Mouse (Mus musculus): ENCODE data around the gene Wtip. TPM values are rescaled to one million over a fixed set of nuclear protein-coding genes. Genes with fewer than 3 reads are reported as not detected.
A peak's percentile ranks its signal among the peaks of the same experiment; 100 is the strongest.
"Not testable (repeated sequence)": the region's sequence is repeated elsewhere in the genome, so short reads cannot be mapped to it uniquely, and the experiment has no call there.

Wtip gene
- not detected in 2 replicates for polyA plus RNA-seq (2012; ENCODE audit: insufficient read depth, insufficient read length, low replicate concordance, missing spikeins)

- H3K4me3 ChIP-seq (ENCODE audit: insufficient read depth, low read depth, low read length), result peak within 1 kb of the TSS; percentile 93
- H3K27ac ChIP-seq (ENCODE audit: insufficient read depth, low read depth, low read length), result no peak within 1 kb of the TSS
- 6% methylated on average over 65 of the region's 65 CpGs for WGBS
Measured at GRCm38 (mm10) chr7:34133117-34133762, at the start of gene Wtip. Gene Wtip, minus strand, starts transcription at chr7:34133268.

GRCm38 (mm10) chr7:34176241-34176640 lies 43.2 kb upstream of the Wtip start:
- not testable (repeated sequence) for H3K4me3 ChIP-seq (ENCODE audit: insufficient read depth, low read depth, low read length); H3K4me1 ChIP-seq (ENCODE audit: control insufficient read depth, insufficient read depth, low read length); H3K27ac ChIP-seq (ENCODE audit: insufficient read depth, low read depth, low read length)
- 86% methylated on average over 6 of the region's 6 CpGs for WGBS

More at GRCm38 (mm10) chr7:34133117-34133762, at the start of gene Wtip:
- H3K4me1 ChIP-seq (ENCODE audit: control insufficient read depth, insufficient read depth, low read length), result peaks cover 5% of the 10 kb centered on the region; the same call in 1 of the 2 replicates
- TF ChIP-seq CTCF (IDR thresholded peaks at IDR 0.05; ENCODE audit: insufficient read depth, low read depth, low read length) (no peak), POLR2A (IDR thresholded peaks at IDR 0.05; ENCODE audit: insufficient read depth, low read depth, low read length) (peak; percentile 55)

GRCm38 (mm10) chr7:34172251-34172650 lies 39.2 kb upstream of the Wtip start:
- Histone ChIP-seq H3K4me3 (ENCODE audit: insufficient read depth, low read depth, low read length) (no peak overlapping the region), H3K27ac (ENCODE audit: insufficient read depth, low read depth, low read length) (no peak overlapping the region), H3K4me1 (ENCODE audit: control insufficient read depth, insufficient read depth, low read length) (no peaks in the 10 kb centered on the region)
- TF ChIP-seq CTCF (IDR thresholded peaks at IDR 0.05; ENCODE audit: insufficient read depth, low read depth, low read length), result no peak
- TF ChIP-seq POLR2A (IDR thresholded peaks at IDR 0.05; ENCODE audit: insufficient read depth, low read depth, low read length), result no peak
- 69% methylated on average over 1 of the region's 1 CpGs for WGBS

- Histone ChIP-seq H3K4me3 (ENCODE audit: insufficient read depth, low read depth, low read length) (peak within 1 kb of the TSS; percentile 85), H3K27ac (ENCODE audit: insufficient read depth, low read depth, low read length) (0 out of 2 replicates have a peak within 1 kb of the TSS, but pooled peaks have one; percentile 16), H3K4me1 (ENCODE audit: control insufficient read depth, insufficient read depth, low read length) (peaks cover 2% of the 10 kb centered on the region; the same call in 1 of the 2 replicates)
- TF ChIP-seq POLR2A (IDR thresholded peaks at IDR 0.05; ENCODE audit: insufficient read depth, low read depth, low read length) (no peak), CTCF (IDR thresholded peaks at IDR 0.05; ENCODE audit: insufficient read depth, low read depth, low read length) (no peak)
- 76% methylated on average over 3 of the region's 3 CpGs for WGBS
Measured at GRCm38 (mm10) chr7:34169454-34169853, 36.4 kb upstream of the Wtip start, which contains the start of gene Uba2. Gene Uba2, minus strand, starts transcription at chr7:34169599.

GRCm38 (mm10) chr7:34168470-34169251 lies 35.6 kb upstream of the Wtip start:
- 9% methylated on average over 30 of the region's 30 CpGs for WGBS
- peak overlapping the region; percentile 63 for H3K27ac ChIP-seq (ENCODE audit: insufficient read depth, low read depth, low read length)
- H3K4me1 ChIP-seq (ENCODE audit: control insufficient read depth, insufficient read depth, low read length), result peaks cover 2% of the 10 kb centered on the region; the same call in 1 of the 2 replicates
- peak overlapping the region; percentile 85 for H3K4me3 ChIP-seq (ENCODE audit: insufficient read depth, low read depth, low read length)
- TF ChIP-seq CTCF (IDR thresholded peaks at IDR 0.05; ENCODE audit: insufficient read depth, low read depth, low read length) (no peak), POLR2A (IDR thresholded peaks at IDR 0.05; ENCODE audit: insufficient read depth, low read depth, low read length) (peak; percentile 89)

- under 1% methylated on average over 54 of the region's 54 CpGs for WGBS
- H3K27ac ChIP-seq (ENCODE audit: insufficient read depth, low read depth, low read length), result peak overlapping the region; percentile 63
- peaks cover 2% of the 10 kb centered on the region; the same call in 1 of the 2 replicates for H3K4me1 ChIP-seq (ENCODE audit: control insufficient read depth, insufficient read depth, low read length)
- TF ChIP-seq CTCF (IDR thresholded peaks at IDR 0.05; ENCODE audit: insufficient read depth, low read depth, low read length) (no peak), POLR2A (IDR thresholded peaks at IDR 0.05; ENCODE audit: insufficient read depth, low read depth, low read length) (no peak)
- peak overlapping the region; percentile 85 for H3K4me3 ChIP-seq (ENCODE audit: insufficient read depth, low read depth, low read length)
Measured at GRCm38 (mm10) chr7:34167766-34168469, 34.9 kb upstream of the Wtip start.

GRCm38 (mm10) chr7:34166850-34167249 lies 33.8 kb upstream of the Wtip start:
- 35% methylated on average over 4 of the region's 4 CpGs for WGBS
- no peak overlapping the region for H3K4me3 ChIP-seq (ENCODE audit: insufficient read depth, low read depth, low read length)

GRCm38 (mm10) chr7:34165999-34166398 lies 32.9 kb upstream of the Wtip start:
- TF ChIP-seq POLR2A (IDR thresholded peaks at IDR 0.05; ENCODE audit: insufficient read depth, low read depth, low read length), result no peak
- no peak for TF ChIP-seq CTCF (IDR thresholded peaks at IDR 0.05; ENCODE audit: insufficient read depth, low read depth, low read length)
- 79% methylated on average over 3 of the region's 3 CpGs for WGBS
- Histone ChIP-seq H3K27ac (ENCODE audit: insufficient read depth, low read depth, low read length) (no peak overlapping the region), H3K4me1 (ENCODE audit: control insufficient read depth, insufficient read depth, low read length) (peaks cover 2% of the 10 kb centered on the region; the same call in 1 of the 2 replicates), H3K4me3 (ENCODE audit: insufficient read depth, low read depth, low read length) (no peak overlapping the region)

More at GRCm38 (mm10) chr7:34166850-34167249, 33.8 kb upstream of the Wtip start:
- H3K27ac ChIP-seq (ENCODE audit: insufficient read depth, low read depth, low read length), result no peak overlapping the region
- peaks cover 2% of the 10 kb centered on the region; the same call in 1 of the 2 replicates for H3K4me1 ChIP-seq (ENCODE audit: control insufficient read depth, insufficient read depth, low read length)
- TF ChIP-seq CTCF (IDR thresholded peaks at IDR 0.05; ENCODE audit: insufficient read depth, low read depth, low read length) (0 out of 2 replicates have a peak, but pooled peaks have one; percentile 17), POLR2A (IDR thresholded peaks at IDR 0.05; ENCODE audit: insufficient read depth, low read depth, low read length) (no peak)

All from olfactory bulb, adult 2 months (tissue).